Mouse (Mus musculus) midbrain, embryonic 13.5 days (tissue): ENCODE measurements around the gene Fcf1. TPM values are rescaled to one million over a fixed set of nuclear protein-coding genes. Genes with fewer than 3 reads are reported as not detected.

ENCODE experiments used
- ATAC-seq: fragments of 200-750 bp; cut with Nextera tagmentation; 2 replicates; pipeline ENCODE4 v1.8.0; 2017; ENCODE audit warnings: mild to moderate bottlenecking, moderate TSS enrichment, moderate library complexity
- H3K27ac ChIP-seq: fragments of 300-500 bp; sonication (generic); 2 replicates; pipeline ENCODE4 v1.5.1; 2015; ENCODE audit warnings: inconsistent platforms, mild to moderate bottlenecking, moderate library complexity
- H3K27me3 ChIP-seq: fragments of 300-500 bp; sonication (generic); 2 replicates; pipeline ENCODE4 v1.6.1; 2015; ENCODE audit warnings: mild to moderate bottlenecking, inconsistent platforms
- H3K36me3 ChIP-seq: fragments of 300-500 bp; sonication (generic); 2 replicates; pipeline ENCODE4 v1.6.1; 2015; ENCODE audit warnings: mild to moderate bottlenecking, inconsistent platforms
- H3K4me1 ChIP-seq: fragments of 300-500 bp; sonication (generic); replicated peaks from 2 replicates; pipeline ENCODE4 v1.6.1; 2015; ENCODE audit warnings: inconsistent platforms
- H3K4me2 ChIP-seq: fragments of 300-500 bp; sonication (generic); replicated peaks from 2 replicates; pipeline ENCODE4 v1.6.1; 2015; ENCODE audit warnings: moderate library complexity, mild to moderate bottlenecking, inconsistent platforms
- H3K4me3 ChIP-seq: fragments of 300-500 bp; sonication (generic); replicated peaks from 2 replicates; pipeline ENCODE4 v1.5.1; 2015; ENCODE audit warnings: mild to moderate bottlenecking, inconsistent platforms
- H3K9ac ChIP-seq: fragments of 300-500 bp; sonication (generic); replicated peaks from 2 replicates; pipeline ENCODE4 v1.6.1; 2015; ENCODE audit warnings: mild to moderate bottlenecking, inconsistent platforms
- H3K9me3 ChIP-seq: fragments of 300-500 bp; sonication (generic); 2 replicates; pipeline ENCODE4 v1.6.1; 2016; ENCODE audit warnings: mild to moderate bottlenecking, inconsistent platforms
- WGBS: fragments of 180-500 bp; shearing (Covaris S2); methylation state at CpG from one replicate; pipeline ENCODE4 v1.1.7; 2015; 5-methylcytosine and 5-hydroxymethylcytosine counted together
- polyA plus RNA-seq: library from polyadenylated mRNA; unstranded; fragments of >200 nt; fragmentation: Nextera tagmentation; extraction: Ambion mirVana; gene quantifications from 2 replicates; pipeline ENCODE4 v1.2.1, GENCODE M21; 2015

The Fcf1 gene
- polyA plus RNA-seq, 1 experiment from 2014 or later: 128 TPM

GRCm38 (mm10) chr12:85032710-85033109, 62.0 kb downstream of the Fcf1 start:
- H3K9ac ChIP-seq: no peak overlapping the region
- H3K36me3 ChIP-seq: peaks cover 46% of the 10 kb centered on the region
- WGBS: 98% methylated on average over 2 of the region's 2 CpGs
- H3K9me3 ChIP-seq: 0 out of 2 replicates have a peak, but pooled peaks cover 3% of the 10 kb centered on the region
- no peak for ATAC-seq
- no peak overlapping the region for H3K27ac ChIP-seq
- H3K4me2 ChIP-seq: no peak overlapping the region
- H3K4me3 ChIP-seq: no peak overlapping the region
- H3K27me3 ChIP-seq: no peaks in the 10 kb centered on the region
- no peaks in the 10 kb centered on the region for H3K4me1 ChIP-seq

Other genes with a start within 250 kb of the Fcf1 start
- gene Npc2, start 197.7 kb upstream of the Fcf1 start, polyA plus RNA-seq: 78.8 and 87.8 TPM in 2 replicates
- 160 and 167 TPM in 2 replicates for gene Isca2, start 197.6 kb upstream of the Fcf1 start, polyA plus RNA-seq
- gene Ltbp2, start 94.4 kb upstream of the Fcf1 start, polyA plus RNA-seq: 0.13 TPM in 1 of 2 replicates, not detected in the other
- 27.8 and 32.9 TPM in 2 replicates for gene Arel1, start within 50 bp of the Fcf1 start, polyA plus RNA-seq
- 40.2 and 41.7 TPM in 2 replicates for gene Ylpm1, start 25.4 kb downstream of the Fcf1 start, polyA plus RNA-seq
- gene Prox2, start 139.9 kb downstream of the Fcf1 start, polyA plus RNA-seq: 1.8 and 2.8 TPM in 2 replicates
- 98.6 and 104 TPM in 2 replicates for gene Dlst, start 139.9 kb downstream of the Fcf1 start, polyA plus RNA-seq
- gene Rps6kl1, start 180.4 kb downstream of the Fcf1 start, polyA plus RNA-seq: 15.6 and 16.6 TPM in 2 replicates
- 5.7 and 6.3 TPM in 2 replicates for gene Pgf, start 206.9 kb downstream of the Fcf1 start, polyA plus RNA-seq
- gene Eif2b2, start 248.6 kb downstream of the Fcf1 start, polyA plus RNA-seq: 90.4 and 97.3 TPM in 2 replicates